ENCODE assay signal across 8 mouse cellular contexts in the genomic region with DNA sequence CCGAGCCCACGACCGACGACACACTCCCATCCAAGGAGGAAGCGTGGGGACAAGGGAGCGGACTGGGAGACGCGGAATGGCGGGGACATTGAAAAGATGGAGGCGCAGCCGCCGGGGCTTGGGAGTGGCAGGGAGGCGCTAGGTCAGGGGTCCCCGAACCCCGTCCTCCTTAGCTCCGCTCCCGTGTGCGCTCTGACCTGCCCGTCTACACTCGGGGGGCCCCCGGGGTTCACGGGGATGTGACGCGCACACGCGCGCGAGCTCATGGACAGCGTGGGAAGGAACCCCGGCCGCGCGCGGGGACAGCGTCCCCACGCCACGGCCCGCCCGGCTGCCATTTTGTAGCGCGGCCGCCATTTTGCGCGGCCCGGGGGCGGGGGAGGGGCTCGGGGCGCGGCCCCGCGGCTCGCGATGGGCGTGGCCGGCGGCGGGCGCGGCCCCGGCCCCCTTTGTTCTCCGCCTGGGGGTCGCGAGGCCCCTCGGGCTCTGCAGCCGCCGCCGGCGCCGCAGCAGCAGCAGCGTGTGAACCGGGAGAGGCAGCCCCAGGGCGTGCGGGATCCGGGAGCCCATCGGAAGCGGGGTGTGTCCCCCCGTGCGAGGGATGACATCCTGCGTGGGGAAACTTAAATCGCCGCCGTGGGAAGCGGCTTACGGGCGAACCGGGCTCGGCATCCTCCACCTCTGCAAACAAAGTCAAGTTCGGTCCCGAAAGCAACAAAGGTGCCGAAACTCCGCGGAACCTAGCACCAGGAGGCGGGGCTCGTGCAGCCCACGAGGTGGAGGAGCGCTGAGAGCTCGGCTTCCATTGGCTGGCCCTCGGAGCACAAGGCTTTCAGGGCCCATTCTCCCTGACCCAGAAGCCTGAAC. TPM values are rescaled to one million over a fixed set of nuclear protein-coding genes. Genes with fewer than 3 reads are reported as not detected.
DNase-seq lines count a peak whose midpoint lies in the region; ATAC-seq lines count a peak whose summit lies in the region.

No protein-coding gene starts in this region.

- peak overlapping the region; percentile 73 for H3K4me3 ChIP-seq in intestine, embryonic 14.5 days (ENCODE audit: low read depth, low read length)

- no peaks in the 10 kb centered on the region for H3K36me3 ChIP-seq in intestine, embryonic 14.5 days (ENCODE audit: control insufficient read depth, insufficient read depth, low read length)

- peak overlapping the region; percentile 99 for H3K4me2 ChIP-seq in intestine, embryonic 14.5 days (ENCODE audit: low read length)

- intact Hi-C loops in gastrocnemius, postnatal 14 days (cut with DNase I; ENCODE audit: low total_unique reads), result no loop called here
- intact Hi-C loops in left cerebral cortex, postnatal 14 days (cut with DNase I), result no loop called here

- peak; percentile 86 for ATAC-seq in intestine, embryonic 14.5 days (replicated peaks; ENCODE audit: low FRiP score, low TSS enrichment, low read depth)
- ATAC-seq in megakaryocyte-erythroid progenitor cell, adult 5-6 weeks (replicated peaks; ENCODE audit: low FRiP score, low TSS enrichment, poor library complexity, severe bottlenecking), result peak; percentile 85

- H3K27ac ChIP-seq in intestine, embryonic 14.5 days (ENCODE audit: low read depth), result peak overlapping the region; percentile 100

- peaks cover 10% of the 10 kb centered on the region for H3K4me1 ChIP-seq in intestine, embryonic 14.5 days (replicated peaks; ENCODE audit: control insufficient read depth, insufficient read depth, low read length)

- under 1% methylated on average over 81 of the region's 98 CpGs for WGBS in intestine, embryonic 14.5 days

- no peaks in the 10 kb centered on the region for H3K27me3 ChIP-seq in intestine, embryonic 14.5 days (replicated peaks; ENCODE audit: control insufficient read depth, insufficient read depth, low read length)

- H3K9me3 ChIP-seq in intestine, embryonic 14.5 days (ENCODE audit: control insufficient read depth, low read length), result no peaks in the 10 kb centered on the region

- peak; percentile 89 for DNase-seq in adipocyte (ENCODE audit: low spot score)
- DNase-seq in embryo, embryonic 10 days (ENCODE audit: low spot score), result peak; percentile 96
- DNase-seq in gastrocnemius, postnatal 14 days, result peak; percentile 87
- peak; percentile 95 for DNase-seq in intestine, embryonic 14.5 days (ENCODE audit: low spot score)
- peak; percentile 84 to 87 for DNase-seq in left cerebral cortex, postnatal 14 days (ENCODE audit: low spot score in 2 of 2)
- peak; percentile 80 to 82 for DNase-seq in right cerebral cortex, postnatal 36 days (ENCODE audit: low spot score in 2 of 2)
- peak; percentile 82 to 85 for DNase-seq in urinary bladder, postnatal 4 days (ENCODE audit: low spot score in 2 of 2)

- peak overlapping the region; percentile 99 for H3K9ac ChIP-seq in intestine, embryonic 14.5 days (ENCODE audit: low read length)

RNA-seq across cellular contexts. Expression of gene Spen, which starts 8.2 kb away (rescaled TPM):
- 10 to 100 TPM; 20.1 to 22.1 TPM for total RNA-seq in gastrocnemius, postnatal 14 days (2021)
- polyA plus RNA-seq in intestine, embryonic 14.5 days (2014; fragmentation: Nextera tagmentation; extraction: Ambion mirVana), result 12.8 and 14.9 TPM in 2 replicates
- 10 to 100 TPM; 49.5 to 58.6 TPM for total RNA-seq in left cerebral cortex, postnatal 14 days (2021)
- 64.2 and 81.5 TPM in 2 replicates for total RNA-seq in megakaryocyte-erythroid progenitor cell, adult 5-6 weeks (2014; fragmentation: Nextera tagmentation)
- total RNA-seq in megakaryocyte-erythroid progenitor cell, adult 5-6 weeks (2017), result 21.1 and 40.5 TPM in 2 replicates

RNA-seq across cellular contexts. Expression of gene Fblim1, which starts 59.3 kb away (rescaled TPM):
- total RNA-seq in gastrocnemius, postnatal 14 days (2021), result 1 to 10 TPM; 2.5 to 3.9 TPM
- 94.6 and 108 TPM in 2 replicates for polyA plus RNA-seq in intestine, embryonic 14.5 days (2014; fragmentation: Nextera tagmentation; extraction: Ambion mirVana)
- total RNA-seq in left cerebral cortex, postnatal 14 days (2021), result 1 to 10 TPM; 1.2 to 1.3 TPM
- not detected in 2 replicates for total RNA-seq in megakaryocyte-erythroid progenitor cell, adult 5-6 weeks (2014; fragmentation: Nextera tagmentation)
- total RNA-seq in megakaryocyte-erythroid progenitor cell, adult 5-6 weeks (2017), result not detected in 2 replicates

Comparison
In these comparisons a context has a peak if more than half of its experiments do, and no peak if none do; other contexts are left out.
1. Peak in every context shown above with its lines: DNase-seq, ATAC-seq, H3K4me3 ChIP-seq and H3K27ac ChIP-seq.